Comparison of ENCODE assay signal across 22 mouse cellular contexts in genomic region chr2:8562948-8563347, GRCm38 (mm10).
A peak's percentile ranks its signal among the peaks of the same experiment; 100 is the strongest.
DNase-seq lines count a peak whose midpoint lies in the region; TF ChIP-seq lines count a peak whose summit lies in the region.
"Had no signal": no experiment of that assay in that cellular context is flagged by ENCODE, and none has a peak within 500 bp of the region (broad histone marks: within the 10 kb centered on the region; RNA-seq: fewer than 3 reads in every experiment).

No protein-coding gene starts in this region.

- DNase-seq in layer of hippocampus, adult 11-12 months (ENCODE audit: low spot score), result peak; percentile 55
- no peak for DNase-seq in layer of hippocampus, postnatal 25 days (ENCODE audit: extremely low spot score in 1 of 2, low spot score in 1 of 2)
- DNase-seq in layer of hippocampus, adult 2 months (ENCODE audit: low spot score in 2 of 2), result peak; percentile 55 to 79
- peak; percentile 51 to 52 for DNase-seq in left cerebral cortex, adult 18-20 months (ENCODE audit: low spot score in 2 of 2)
- DNase-seq in right cerebral cortex, postnatal 10 days (ENCODE audit: low spot score in 2 of 2), result peak; percentile 28 to 65
- no peak for DNase-seq in adrenal gland, postnatal 14 days
- DNase-seq in spleen, adult 12 weeks (ENCODE audit: low spot score), result no peak
- DNase-seq in natural killer cell, adult 2 months (ENCODE audit: low spot score in 2 of 2), result no peak
- DNase-seq: cerebellum, adult 11-12 months; cerebellum, postnatal 25 days; gastrocnemius, adult 2 months; heart, postnatal 4 days; kidney, adult 8-10 months; kidney, postnatal 10 days; liver, postnatal 0 days; lung, postnatal 10 days had no signal

- TF ChIP-seq CTCF in layer of hippocampus, adult 2 months (conservative IDR thresholded peaks at IDR 0.05), result no peak

- H3K27ac ChIP-seq in layer of hippocampus, adult 2 months, result peak overlapping the region; percentile 90
- H3K27ac ChIP-seq: embryonic facial prominence, embryonic 12.5 days; gastrocnemius, adult 2 months; heart, embryonic 10.5 days; hindbrain, embryonic 15.5 days; limb, embryonic 12.5 days; neural tube, embryonic 15.5 days; stomach, postnatal 0 days had no signal

- no peak overlapping the region for H3K4me3 ChIP-seq in layer of hippocampus, adult 2 months
- H3K4me3 ChIP-seq: embryonic facial prominence, embryonic 12.5 days; gastrocnemius, adult 2 months; heart, embryonic 10.5 days; hindbrain, embryonic 15.5 days; limb, embryonic 12.5 days; neural tube, embryonic 15.5 days had no signal

Comparison
In these comparisons a context has a peak if more than half of its experiments do, and no peak if none do; other contexts are left out.
1. DNase-seq: peak in layer of hippocampus, adult 11-12 months (single experiment), layer of hippocampus, adult 2 months (2 of 2), left cerebral cortex, adult 18-20 months (2 of 2) and right cerebral cortex, postnatal 10 days (2 of 2); none in layer of hippocampus, postnatal 25 days (0 of 2), adrenal gland, postnatal 14 days (single experiment), spleen, adult 12 weeks (single experiment) and natural killer cell, adult 2 months (0 of 2).